Mouse (Mus musculus): Measurements from ENCODE around the gene Pdss2.
A peak's percentile ranks its signal among the peaks of the same experiment; 100 is the strongest.

The Pdss2 gene

GRCm38 (mm10) chr10:43220910-43221625 lies at the start of gene Pdss2:
Pdss2 (plus strand) TSS chr10:43221486.
- peak; percentile 99 for DNase-seq (ENCODE audit: low read depth, low spot score)

DNA sequence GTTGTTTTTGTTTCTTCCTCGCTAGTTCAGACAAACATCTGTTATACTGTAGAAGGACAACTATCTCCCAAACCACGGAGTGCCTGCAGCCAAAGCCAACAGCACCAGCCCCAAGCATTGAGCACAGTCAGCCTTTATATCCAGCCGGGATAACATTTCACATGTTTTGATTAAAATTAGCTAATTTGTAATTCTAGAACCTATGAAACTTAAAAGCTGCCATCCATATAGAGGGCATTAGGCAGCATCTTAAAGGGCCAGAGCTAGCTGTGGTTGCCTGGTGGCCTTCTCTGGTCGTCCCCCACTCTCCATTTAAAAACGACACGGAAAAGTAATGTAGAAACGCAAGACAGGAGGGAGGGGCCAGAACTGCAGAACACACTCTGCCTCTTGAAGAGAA lies 49.2 kb upstream of the Pdss2 start:
- peak; percentile 29 for DNase-seq (ENCODE audit: low read depth, low spot score)

DNA sequence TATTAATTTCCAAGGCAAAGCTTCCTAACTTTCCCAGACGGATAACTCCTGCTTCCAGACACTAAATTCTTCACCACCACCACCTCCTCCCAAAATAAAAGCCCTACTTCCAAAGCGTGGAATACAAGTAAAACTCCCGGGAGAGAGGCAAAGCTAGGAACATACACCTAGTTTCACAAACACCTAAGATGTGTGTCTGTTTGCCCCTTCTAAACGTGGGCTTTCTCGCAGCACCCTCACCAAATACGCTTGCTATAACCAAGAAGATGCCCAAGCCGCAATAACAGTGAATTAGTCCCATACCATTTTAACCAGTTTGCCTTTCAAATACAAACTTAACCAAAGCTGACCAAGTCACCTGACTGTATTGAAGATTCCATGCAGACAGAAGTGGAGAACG lies 48.7 kb upstream of the Pdss2 start:
- peak; percentile 20 for DNase-seq (ENCODE audit: low read depth, low spot score)

DNA sequence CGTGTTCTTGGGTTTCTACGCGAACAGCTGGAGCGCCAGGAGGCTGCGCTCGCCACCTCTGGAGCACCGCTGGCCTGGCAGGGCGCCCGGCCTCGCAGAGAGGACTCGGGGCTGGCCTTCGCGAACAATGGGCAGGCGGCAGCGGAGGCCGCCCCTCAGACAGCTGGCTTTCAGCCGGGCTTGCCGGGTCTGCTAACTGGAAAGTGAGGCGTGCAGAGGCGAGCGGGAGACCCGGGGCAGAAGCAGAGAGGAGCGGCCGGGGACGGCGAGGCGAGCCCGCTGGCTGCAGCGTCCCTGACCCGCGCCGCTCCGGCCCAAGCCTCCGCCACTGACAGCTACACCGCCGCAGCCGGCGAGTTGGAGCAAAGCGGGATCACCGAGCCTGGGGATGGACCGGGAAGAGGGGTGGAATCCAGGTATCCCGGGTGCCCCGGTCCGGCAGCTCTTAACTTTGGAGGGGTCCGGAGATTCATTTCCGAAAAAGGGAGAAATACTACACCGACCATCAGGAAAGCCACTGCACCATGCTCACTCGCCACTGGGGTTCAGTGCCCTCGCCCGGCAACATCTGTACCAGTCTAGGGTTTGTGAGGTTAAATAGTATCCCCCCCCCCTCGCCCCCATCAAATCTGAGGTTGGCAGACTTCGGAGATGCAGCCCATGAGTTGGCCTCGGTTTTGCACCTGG lies 48.0 kb upstream of the Pdss2 start:
- DNase-seq (ENCODE audit: low read depth, low spot score) = peak; percentile 56

GRCm38 (mm10) chr10:43173828-43174325 lies 47.4 kb upstream of the Pdss2 start:
- peak; percentile 43 for DNase-seq (ENCODE audit: low read depth, low spot score)

DNA sequence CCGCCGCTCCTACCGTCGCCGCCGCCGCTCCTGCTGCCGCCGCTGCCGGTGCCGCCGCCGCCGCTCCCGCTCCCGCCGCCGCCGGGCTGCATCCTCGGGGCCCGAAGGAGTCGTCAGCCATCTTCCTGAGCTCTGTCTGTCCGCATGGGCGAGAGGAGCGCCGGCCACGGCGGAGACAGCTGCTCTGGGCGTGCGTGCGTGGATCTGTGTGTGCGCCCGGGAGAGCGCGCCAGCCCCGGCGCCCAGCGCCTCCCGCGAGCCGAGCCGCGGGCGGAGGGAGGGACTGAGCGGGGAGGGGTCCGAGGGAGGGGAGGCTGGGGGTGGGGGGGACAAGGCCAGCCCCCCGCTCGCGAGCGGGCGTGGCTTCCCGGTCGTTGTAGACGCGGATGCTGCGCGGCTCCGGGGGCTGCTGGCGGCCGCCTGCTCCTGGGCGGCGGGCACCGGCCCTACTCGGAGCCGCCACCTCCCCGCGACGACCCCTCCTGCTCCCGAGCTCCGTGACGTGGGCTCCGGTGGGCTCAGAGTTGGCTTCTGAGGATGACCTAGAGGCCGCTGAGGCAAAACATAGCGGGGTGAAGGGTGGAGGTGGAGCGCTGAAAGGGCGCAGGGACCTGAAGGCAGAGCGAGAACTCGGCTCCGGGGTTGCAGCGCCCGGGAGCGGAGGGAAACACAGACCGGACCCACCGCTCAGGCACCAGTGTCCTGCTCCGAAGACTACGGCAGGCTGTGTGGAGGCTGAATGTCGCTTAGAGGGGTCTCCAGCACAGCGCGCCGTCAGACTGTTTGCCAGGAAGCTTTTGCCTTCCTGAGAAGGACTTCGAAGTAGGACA lies 46.7 kb upstream of the Pdss2 start, which contains the start of the genes Sobp and 9030612E09Rik:
Gene Sobp, minus strand, starts transcription at position 205 of the 830 bp plus-strand sequence.
Gene 9030612E09Rik, plus strand, starts transcription at position 379 of the 830 bp plus-strand sequence.
- peak; percentile 92 for DNase-seq (ENCODE audit: low read depth, low spot score)

- DNase-seq (ENCODE audit: low read depth, low spot score) = peak; percentile 75
Observed at GRCm38 (mm10) chr10:43175156-43175601, 46.1 kb upstream of the Pdss2 start.

DNA sequence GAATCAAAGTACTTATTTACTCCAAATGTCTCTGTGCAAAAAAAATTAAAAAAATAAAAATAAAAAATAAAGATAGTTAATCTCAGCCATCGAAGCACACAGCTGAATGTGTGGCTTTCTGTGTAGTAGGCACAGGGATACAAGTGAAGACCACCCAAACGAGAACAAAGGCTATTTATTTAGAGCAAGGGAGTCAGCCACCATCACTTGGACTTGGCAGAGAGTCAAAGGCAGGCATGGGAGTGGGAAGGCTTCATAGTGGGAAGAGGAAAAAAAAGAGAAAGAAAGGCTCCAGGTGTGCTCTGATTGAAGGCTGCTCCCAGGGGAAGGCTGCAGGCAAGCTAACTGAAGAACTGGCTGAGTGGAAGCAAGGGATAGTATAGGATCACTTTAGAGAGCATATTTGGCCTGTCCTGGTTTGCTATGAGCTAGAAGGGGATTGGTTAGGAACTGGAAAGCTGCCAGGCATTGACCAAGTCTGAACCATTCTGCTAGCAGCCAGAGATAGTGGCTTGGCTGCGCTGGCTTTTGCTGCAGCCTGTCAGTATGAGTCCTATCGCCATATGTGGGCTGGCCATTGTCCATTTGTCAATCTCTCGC lies 40.9 kb upstream of the Pdss2 start:
- peak; percentile 18 for DNase-seq (ENCODE audit: low read depth, low spot score)

GRCm38 (mm10) chr10:43200206-43200605 lies 21.1 kb upstream of the Pdss2 start:
- DNase-seq (ENCODE audit: low read depth, low spot score) = no peak

DNA sequence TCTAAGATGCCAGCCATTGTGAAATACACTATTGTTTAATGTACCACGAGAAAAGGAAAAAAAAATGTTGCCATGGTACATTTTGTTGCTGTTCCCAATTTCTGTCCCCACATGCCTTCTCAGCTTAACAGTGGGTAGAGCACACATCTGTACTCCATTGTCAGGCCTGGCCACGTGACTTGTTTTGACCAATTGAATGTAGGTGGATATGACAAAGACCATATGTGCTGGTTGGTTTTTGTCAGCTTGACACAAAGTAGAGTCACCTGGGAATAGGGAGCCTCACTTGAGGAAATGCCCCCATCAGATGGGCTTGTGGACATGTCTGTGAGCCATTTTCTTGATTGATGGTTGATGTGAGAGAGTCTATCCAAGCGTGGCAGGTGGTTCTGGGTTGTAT lies 17.4 kb upstream of the Pdss2 start:
- DNase-seq (ENCODE audit: low read depth, low spot score) = no peak

GRCm38 (mm10) chr10:43211866-43212265 lies 9.4 kb upstream of the Pdss2 start:
- peak; percentile 58 for DNase-seq (ENCODE audit: low read depth, low spot score)

GRCm38 (mm10) chr10:43217361-43217900 lies 3.9 kb upstream of the Pdss2 start:
- no peak for DNase-seq (ENCODE audit: low read depth, low spot score)

- DNase-seq (ENCODE audit: low read depth, low spot score) = no peak
Observed at GRCm38 (mm10) chr10:43220479-43220878, 807 bp upstream of the Pdss2 start.

- DNase-seq (ENCODE audit: low read depth, low spot score) = no peak
Observed at GRCm38 (mm10) chr10:43221659-43222058, 373 bp downstream of the Pdss2 start.

GRCm38 (mm10) chr10:43223391-43223790 lies 2.1 kb downstream of the Pdss2 start:
- DNase-seq (ENCODE audit: low read depth, low spot score) = no peak

- DNase-seq (ENCODE audit: low read depth, low spot score) = no peak
Observed at GRCm38 (mm10) chr10:43226391-43226790, 5.1 kb downstream of the Pdss2 start.

DNA sequence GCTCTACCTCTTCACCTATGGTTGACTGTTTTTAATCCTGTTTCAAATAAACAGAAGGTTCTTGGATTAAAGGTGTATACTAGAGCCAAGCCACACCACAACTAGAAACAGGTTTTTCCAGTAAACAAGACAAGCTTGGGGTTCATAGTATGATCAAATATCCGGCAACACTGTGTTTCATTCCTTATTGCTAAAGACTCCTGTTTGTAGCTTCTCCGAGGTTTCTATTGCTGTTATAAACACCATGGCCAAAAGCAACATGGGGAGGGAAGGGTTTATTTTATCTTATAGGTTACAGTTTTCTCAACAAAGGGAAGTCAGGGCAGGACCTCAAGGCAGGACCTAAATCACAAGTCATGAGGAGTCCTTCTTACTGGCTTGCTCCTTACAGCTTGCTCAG lies 8.0 kb downstream of the Pdss2 start:
- no peak for DNase-seq (ENCODE audit: low read depth, low spot score)

DNA sequence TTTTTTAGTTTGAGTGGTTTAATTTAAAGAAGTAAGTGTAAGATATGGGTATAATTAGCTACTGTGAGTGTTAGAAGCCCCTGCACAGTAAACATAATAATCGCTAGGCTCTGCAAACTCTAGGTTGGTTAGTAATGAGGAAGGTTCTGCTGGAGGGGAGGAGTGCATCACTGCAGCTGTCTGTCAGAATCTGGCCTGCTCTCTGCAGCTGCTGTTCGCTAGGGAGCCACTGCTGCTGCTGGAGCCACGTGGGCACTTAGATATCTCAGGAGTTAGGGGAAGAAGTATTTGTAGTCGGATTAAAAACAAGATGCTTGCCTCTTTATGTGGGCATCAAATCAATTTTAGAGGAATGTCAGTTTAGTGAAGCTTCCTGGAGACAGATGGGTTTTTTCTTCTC lies 13.2 kb downstream of the Pdss2 start:
- peak; percentile 53 for DNase-seq (ENCODE audit: low read depth, low spot score)

- DNase-seq (ENCODE audit: low read depth, low spot score) = no peak
Observed at GRCm38 (mm10) chr10:43235011-43235410, 13.7 kb downstream of the Pdss2 start.

DNA sequence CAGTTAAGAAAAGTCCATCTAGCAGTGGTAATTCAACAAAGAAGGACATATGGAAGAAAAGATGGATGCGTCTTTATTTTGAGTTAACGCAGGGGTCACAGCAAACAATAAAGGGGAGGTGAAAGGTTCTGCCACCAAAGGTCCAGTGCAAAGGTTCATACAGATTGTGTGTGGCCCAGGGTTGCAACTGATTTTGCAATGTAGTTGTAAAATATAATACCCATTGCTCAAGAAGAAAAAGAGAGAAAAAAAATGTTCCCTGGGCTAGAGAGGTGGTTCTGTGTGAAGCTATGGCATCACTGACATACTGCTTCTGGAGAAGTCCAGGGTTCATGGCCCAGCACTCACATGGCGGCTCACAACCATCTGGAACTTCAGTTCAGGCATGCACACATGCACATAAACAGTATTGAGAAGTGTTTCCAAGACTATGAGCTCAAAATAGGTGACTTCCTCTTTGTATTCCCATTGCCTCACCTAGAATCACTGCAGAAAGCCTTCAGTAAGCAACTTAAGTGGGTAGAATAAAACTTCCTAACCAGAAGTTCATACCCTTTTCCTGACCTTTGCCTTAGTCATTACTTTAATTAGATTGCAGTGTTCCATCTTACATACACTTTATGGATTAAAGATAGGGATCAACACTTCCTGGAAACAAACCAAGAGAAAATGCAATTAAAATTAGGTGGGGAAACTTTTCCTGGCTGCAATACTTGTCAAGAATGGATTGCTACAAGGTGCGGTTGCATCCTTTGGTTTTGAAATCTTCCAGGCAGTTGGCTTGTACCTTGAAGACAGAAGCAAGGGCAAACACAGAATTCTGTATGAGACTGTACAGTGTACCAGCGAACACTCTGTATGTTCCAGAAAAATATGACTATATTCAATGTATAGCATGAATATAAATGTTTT lies 14.7 kb downstream of the Pdss2 start:
- no peak for DNase-seq (ENCODE audit: low read depth, low spot score)

All from brain, adult 2 months (tissue).